In the genomic region with DNA sequence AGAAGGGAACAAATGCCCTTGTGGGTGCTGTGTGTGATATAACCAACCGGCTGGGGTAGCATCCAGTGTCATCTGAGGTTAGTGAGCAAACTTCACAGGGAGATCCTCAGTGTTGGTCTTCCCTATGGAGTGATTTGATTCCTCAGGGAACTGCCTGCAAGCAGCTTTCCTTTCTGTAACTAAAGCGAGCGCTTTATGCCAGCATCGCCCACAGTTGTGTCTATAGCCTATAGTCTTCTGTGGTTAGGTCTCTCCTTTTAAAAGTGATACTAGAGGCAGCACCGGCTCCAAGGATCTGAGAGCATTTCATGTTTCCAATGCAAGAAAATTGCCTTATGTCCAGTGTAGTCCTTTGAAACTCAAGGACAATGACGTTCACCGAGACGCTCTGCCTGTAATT, we compare ENCODE assay signal across 26 mouse cellular contexts. TPM values are rescaled to one million over a fixed set of nuclear protein-coding genes. Genes with fewer than 3 reads are reported as not detected.
A peak's percentile ranks its signal among the peaks of the same experiment; 100 is the strongest.
DNase-seq lines count a peak whose midpoint lies in the region; ATAC-seq and TF ChIP-seq lines count a peak whose summit lies in the region.
"Had no signal": no experiment of that assay in that cellular context is flagged by ENCODE, and none has a peak within 500 bp of the region (broad histone marks: within the 10 kb centered on the region; RNA-seq: fewer than 3 reads in every experiment).

No protein-coding gene starts in this region.

- DNase-seq in heart, adult 2 months, result no peak
- peak; percentile 20 for DNase-seq in A20 (ENCODE audit: low read depth, low spot score)
- DNase-seq in brain, embryonic 14.5 days (ENCODE audit: low read depth), result peak; percentile 26
- DNase-seq in midbrain, postnatal 0 days (ENCODE audit: low spot score), result no peak
- no peak for DNase-seq in midbrain, embryonic 10.5 days (ENCODE audit: low spot score)
- DNase-seq: adrenal gland, adult 2 months; cerebellum, adult 9-10 months; heart, postnatal 10 days; kidney, adult 18-20 months; lung, postnatal 14 days had no signal

- H3K4me2 ChIP-seq in heart, embryonic 12.5 days, result no peak overlapping the region
- no peak overlapping the region for H3K4me2 ChIP-seq in liver, embryonic 15.5 days
- no peak overlapping the region for H3K4me2 ChIP-seq in liver, embryonic 12.5 days
- no peak overlapping the region for H3K4me2 ChIP-seq in midbrain, postnatal 0 days (ENCODE audit: low read depth, low read length, poor library complexity, severe bottlenecking)
- H3K4me2 ChIP-seq: hindbrain, embryonic 13.5 days; midbrain, embryonic 12.5 days; neural tube, embryonic 12.5 days had no signal

- WGBS in heart, adult 2 months, result 77% methylated on average over 8 of the region's 8 CpGs
- 84% methylated on average over 8 of the region's 8 CpGs for WGBS in heart, embryonic 12.5 days
- WGBS in liver, embryonic 15.5 days (ENCODE audit: insufficient replicate concordance), result 57% methylated on average over 8 of the region's 8 CpGs
- 69% methylated on average over 8 of the region's 8 CpGs for WGBS in liver, embryonic 12.5 days (ENCODE audit: insufficient replicate concordance)
- 67% methylated on average over 8 of the region's 8 CpGs for WGBS in midbrain, postnatal 0 days
- 86% methylated on average over 8 of the region's 8 CpGs for WGBS in midbrain, embryonic 10.5 days

- peaks cover 16% of the 10 kb centered on the region for H3K4me1 ChIP-seq in heart, adult 2 months (ENCODE audit: control insufficient read depth, insufficient read depth, low read length)
- H3K4me1 ChIP-seq in heart, embryonic 12.5 days (replicated peaks), result peaks cover 19% of the 10 kb centered on the region
- peaks cover 23% of the 10 kb centered on the region for H3K4me1 ChIP-seq in liver, embryonic 15.5 days (replicated peaks)
- H3K4me1 ChIP-seq in liver, embryonic 12.5 days, result peaks cover 40% of the 10 kb centered on the region
- H3K4me1 ChIP-seq in midbrain, postnatal 0 days (ENCODE audit: insufficient read depth, low read length), result no peaks in the 10 kb centered on the region
- H3K4me1 ChIP-seq in midbrain, embryonic 10.5 days, result peaks cover 3% of the 10 kb centered on the region; the same call in 1 of the 2 replicates

- no peaks in the 10 kb centered on the region for H3K36me3 ChIP-seq in heart, adult 2 months (ENCODE audit: control insufficient read depth, insufficient read depth, low read length)
- H3K36me3 ChIP-seq in heart, embryonic 12.5 days, result no peaks in the 10 kb centered on the region
- H3K36me3 ChIP-seq in liver, embryonic 15.5 days (replicated peaks), result no peaks in the 10 kb centered on the region
- no peaks in the 10 kb centered on the region for H3K36me3 ChIP-seq in liver, embryonic 12.5 days
- H3K36me3 ChIP-seq in midbrain, postnatal 0 days (ENCODE audit: insufficient read depth, low read length), result no peaks in the 10 kb centered on the region
- H3K36me3 ChIP-seq in midbrain, embryonic 10.5 days, result no peaks in the 10 kb centered on the region
- H3K36me3 ChIP-seq: forebrain, embryonic 10.5 days; G1E; heart, embryonic 10.5 days; hindbrain, embryonic 13.5 days; midbrain, embryonic 12.5 days; neural tube, embryonic 12.5 days had no signal

- no peaks in the 10 kb centered on the region for H3K9me3 ChIP-seq in heart, embryonic 12.5 days (replicated peaks)
- H3K9me3 ChIP-seq in liver, embryonic 15.5 days (replicated peaks), result no peaks in the 10 kb centered on the region
- no peaks in the 10 kb centered on the region for H3K9me3 ChIP-seq in liver, embryonic 12.5 days (replicated peaks)
- H3K9me3 ChIP-seq in midbrain, postnatal 0 days (ENCODE audit: low read length), result no peaks in the 10 kb centered on the region
- H3K9me3 ChIP-seq in midbrain, embryonic 10.5 days (replicated peaks), result no peaks in the 10 kb centered on the region
- H3K9me3 ChIP-seq: forebrain, embryonic 10.5 days; G1E; heart, embryonic 10.5 days; hindbrain, embryonic 13.5 days; midbrain, embryonic 12.5 days; neural tube, embryonic 12.5 days had no signal

- no peak for ATAC-seq in heart, embryonic 12.5 days (ENCODE audit: insufficient number of reproducible peaks, low FRiP score)
- ATAC-seq in liver, embryonic 15.5 days (ENCODE audit: insufficient read depth), result no peak
- no peak for ATAC-seq in liver, embryonic 12.5 days
- ATAC-seq in midbrain, postnatal 0 days (ENCODE audit: low FRiP score), result no peak
- ATAC-seq: forebrain, embryonic 16.5 days; inflammation-experienced regulatory T-cells, adult 6 months had no signal

- no peaks in the 10 kb centered on the region for H3K27me3 ChIP-seq in heart, adult 2 months (ENCODE audit: control insufficient read depth, insufficient read depth, low read length)
- no peaks in the 10 kb centered on the region for H3K27me3 ChIP-seq in heart, embryonic 12.5 days (replicated peaks)
- peaks cover 65% of the 10 kb centered on the region for H3K27me3 ChIP-seq in liver, embryonic 15.5 days
- H3K27me3 ChIP-seq in liver, embryonic 12.5 days (replicated peaks), result peaks cover 27% of the 10 kb centered on the region; the same call in 1 of the 2 replicates
- no peaks in the 10 kb centered on the region for H3K27me3 ChIP-seq in midbrain, postnatal 0 days (ENCODE audit: insufficient read depth, low read length)
- no peaks in the 10 kb centered on the region for H3K27me3 ChIP-seq in midbrain, embryonic 10.5 days (ENCODE audit: low read depth, poor library complexity, severe bottlenecking)
- H3K27me3 ChIP-seq: CH12.LX; hindbrain, embryonic 13.5 days; neural tube, embryonic 12.5 days had no signal

- no peak overlapping the region for H3K9ac ChIP-seq in heart, adult 2 months (ENCODE audit: low read depth, low read length)
- H3K9ac ChIP-seq in heart, embryonic 12.5 days, result no peak overlapping the region
- no peak overlapping the region for H3K9ac ChIP-seq in liver, embryonic 15.5 days
- no peak overlapping the region for H3K9ac ChIP-seq in liver, embryonic 12.5 days
- H3K9ac ChIP-seq in midbrain, postnatal 0 days (replicated peaks; ENCODE audit: low read length, poor library complexity, severe bottlenecking), result no peak overlapping the region
- H3K9ac ChIP-seq: hindbrain, embryonic 13.5 days; liver, embryonic 14.5 days; midbrain, embryonic 12.5 days; neural tube, embryonic 12.5 days had no signal

- H3K27ac ChIP-seq in heart, adult 2 months, result peak overlapping the region; percentile 73
- H3K27ac ChIP-seq in heart, embryonic 12.5 days (ENCODE audit: poor library complexity, severe bottlenecking), result no peak overlapping the region
- 0 out of 2 replicates have a peak overlapping the region, but pooled peaks have one; percentile 29 for H3K27ac ChIP-seq in liver, embryonic 15.5 days (replicated peaks)
- no peak overlapping the region for H3K27ac ChIP-seq in liver, embryonic 12.5 days
- no peak overlapping the region for H3K27ac ChIP-seq in midbrain, postnatal 0 days (ENCODE audit: low read depth, low read length)
- H3K27ac ChIP-seq in midbrain, embryonic 10.5 days (replicated peaks), result no peak overlapping the region
- H3K27ac ChIP-seq: forebrain, embryonic 10.5 days; heart, embryonic 10.5 days; hindbrain, embryonic 13.5 days; kidney, postnatal 0 days; left cerebral cortex, adult 2 months; liver, embryonic 14.5 days; midbrain, embryonic 12.5 days; neural tube, embryonic 12.5 days; stomach, postnatal 0 days had no signal

- intact Hi-C loops in heart, adult 2 months (cut with DNase I), result loop anchor here (10.0 kb wide), 1 partner anchor 279 kb away; no protein-coding TSS in a partner anchor

- no peak for TF ChIP-seq EP300 in heart, adult 2 months (IDR thresholded peaks at IDR 0.05; ENCODE audit: insufficient read depth, low read depth, low read length)

- H3K79me2 ChIP-seq in heart, adult 2 months (replicated peaks; ENCODE audit: control insufficient read depth, insufficient read depth, low read length), result no peaks in the 10 kb centered on the region

- TF ChIP-seq POLR2A in heart, adult 2 months (IDR thresholded peaks at IDR 0.05; ENCODE audit: insufficient read depth, low read depth, low read length), result no peak
- TF ChIP-seq POLR2A in brain, embryonic 14.5 days (IDR thresholded peaks at IDR 0.05; ENCODE audit: borderline replicate concordance, extremely low read depth, insufficient read depth, insufficient read length, poor library complexity, severe bottlenecking), result no peak

- TF ChIP-seq CTCF in heart, adult 2 months (IDR thresholded peaks at IDR 0.05), result no peak
- TF ChIP-seq CTCF in brain, embryonic 14.5 days (IDR thresholded peaks at IDR 0.05; ENCODE audit: borderline replicate concordance, extremely low read depth, insufficient read depth, insufficient read length), result no peak
- TF ChIP-seq CTCF in midbrain, postnatal 0 days (IDR thresholded peaks at IDR 0.05), result no peak

- H3K4me3 ChIP-seq in heart, adult 2 months, result no peak overlapping the region
- no peak overlapping the region for H3K4me3 ChIP-seq in heart, embryonic 12.5 days
- no peak overlapping the region for H3K4me3 ChIP-seq in liver, embryonic 15.5 days (replicated peaks)
- H3K4me3 ChIP-seq in liver, embryonic 12.5 days, result no peak overlapping the region
- H3K4me3 ChIP-seq in midbrain, postnatal 0 days (ENCODE audit: low read depth, low read length), result no peak overlapping the region
- H3K4me3 ChIP-seq in midbrain, embryonic 10.5 days, result no peak overlapping the region
- H3K4me3 ChIP-seq: forebrain, embryonic 10.5 days; heart, embryonic 10.5 days; hindbrain, embryonic 13.5 days; left cerebral cortex, adult 2 months; midbrain, embryonic 12.5 days; neural tube, embryonic 12.5 days had no signal

RNA-seq across cellular contexts. Expression of gene Mylip, which starts 54.7 kb away (rescaled TPM):
- total RNA-seq in heart, adult 2 months (2021), result 10 to 100 TPM; 16.8 to 27.1 TPM
- polyA plus RNA-seq in heart, adult 2 months (2012; rRNA removed), result 10.5 and 13.6 TPM in 2 replicates
- polyA plus RNA-seq in heart, embryonic 12.5 days (2016; fragmentation: Nextera tagmentation; extraction: Ambion mirVana), result 6.3 and 6.9 TPM in 2 replicates
- 7.6 and 7.9 TPM in 2 replicates for polyA plus RNA-seq in liver, embryonic 15.5 days (2015; fragmentation: Nextera tagmentation; extraction: Ambion mirVana)
- 7.0 and 7.6 TPM in 2 replicates for polyA plus RNA-seq in liver, embryonic 12.5 days (2016; fragmentation: Nextera tagmentation; extraction: Ambion mirVana)
- 5.4 and 7.8 TPM in 2 replicates for polyA plus RNA-seq in brain, embryonic 14.5 days (2012; rRNA removed)
- total RNA-seq in midbrain, postnatal 0 days (2014; rRNA removed), result 11.1 and 16.6 TPM in 2 replicates
- 2.9 and 3.7 TPM in 2 replicates for polyA plus RNA-seq in midbrain, postnatal 0 days (2015; fragmentation: Nextera tagmentation; extraction: Ambion mirVana)
- polyA plus RNA-seq in midbrain, embryonic 10.5 days (2016; fragmentation: Nextera tagmentation; extraction: Ambion mirVana), result 4.6 and 5.9 TPM in 2 replicates

Comparison
In these comparisons a context has a peak if more than half of its experiments do, and no peak if none do; other contexts are left out.
1. H3K27ac ChIP-seq: peak in heart, adult 2 months (single experiment) and liver, embryonic 15.5 days (single experiment); none in heart, embryonic 12.5 days (single experiment), liver, embryonic 12.5 days (single experiment), midbrain, postnatal 0 days (single experiment) and midbrain, embryonic 10.5 days (single experiment).
2. DNase-seq: peak in A20 (single experiment) and brain, embryonic 14.5 days (single experiment); none in heart, adult 2 months (0 of 2), midbrain, postnatal 0 days (single experiment) and midbrain, embryonic 10.5 days (single experiment).